Mouse (Mus musculus) stomach, embryonic 15.5 days (tissue): ENCODE measurements around the gene Tnn. TPM values are rescaled to one million over a fixed set of nuclear protein-coding genes. Genes with fewer than 3 reads are reported as not detected.

Experiments
- ATAC-seq: fragments of 200-750 bp; cut with Nextera tagmentation; 2 replicates; pipeline ENCODE4 v1.8.0; 2017; ENCODE audit warnings: low read depth, moderate number of reproducible peaks, moderate TSS enrichment; ENCODE audit not compliant: insufficient read depth, low FRiP score
- H3K27ac ChIP-seq: fragments of 300-500 bp; sonication (generic); 2 replicates; pipeline ENCODE4 v1.5.1; 2015; ENCODE audit warnings: mild to moderate bottlenecking, inconsistent platforms
- H3K27me3 ChIP-seq: fragments of 300-500 bp; sonication (generic); replicated peaks from 2 replicates; pipeline ENCODE4 v1.6.1; 2015; ENCODE audit warnings: inconsistent platforms
- H3K36me3 ChIP-seq: fragments of 300-500 bp; sonication (generic); 2 replicates; pipeline ENCODE4 v1.6.1; 2015; ENCODE audit warnings: inconsistent platforms
- H3K4me1 ChIP-seq: fragments of 300-500 bp; sonication (generic); 2 replicates; pipeline ENCODE4 v1.6.1; 2015; ENCODE audit warnings: inconsistent platforms
- H3K4me2 ChIP-seq: fragments of 300-500 bp; sonication (generic); 2 replicates; pipeline ENCODE4 v1.6.1; 2015; ENCODE audit warnings: mild to moderate bottlenecking, inconsistent platforms
- H3K4me3 ChIP-seq: fragments of 300-500 bp; sonication (generic); replicated peaks from 2 replicates; pipeline ENCODE4 v1.5.1; 2015; ENCODE audit warnings: inconsistent platforms
- H3K9ac ChIP-seq: fragments of 300-500 bp; sonication (generic); 2 replicates; pipeline ENCODE4 v1.6.1; 2015; ENCODE audit warnings: inconsistent platforms
- H3K9me3 ChIP-seq: fragments of 300-500 bp; sonication (generic); 2 replicates; pipeline ENCODE4 v1.6.1; 2016; ENCODE audit warnings: inconsistent platforms
- WGBS: fragments of 180-500 bp; shearing (Covaris S2); methylation state at CpG from one replicate; pipeline ENCODE4 v1.1.7; 2015; 5-methylcytosine and 5-hydroxymethylcytosine counted together
- polyA plus RNA-seq: library from polyadenylated mRNA; unstranded; fragments of >200 nt; fragmentation: Nextera tagmentation; extraction: Ambion mirVana; gene quantifications from 2 replicates; pipeline ENCODE4 v1.2.1, GENCODE M21; 2015

The Tnn gene
- polyA plus RNA-seq, 1 experiment from 2014 or later, result 11.6 TPM

DNA sequence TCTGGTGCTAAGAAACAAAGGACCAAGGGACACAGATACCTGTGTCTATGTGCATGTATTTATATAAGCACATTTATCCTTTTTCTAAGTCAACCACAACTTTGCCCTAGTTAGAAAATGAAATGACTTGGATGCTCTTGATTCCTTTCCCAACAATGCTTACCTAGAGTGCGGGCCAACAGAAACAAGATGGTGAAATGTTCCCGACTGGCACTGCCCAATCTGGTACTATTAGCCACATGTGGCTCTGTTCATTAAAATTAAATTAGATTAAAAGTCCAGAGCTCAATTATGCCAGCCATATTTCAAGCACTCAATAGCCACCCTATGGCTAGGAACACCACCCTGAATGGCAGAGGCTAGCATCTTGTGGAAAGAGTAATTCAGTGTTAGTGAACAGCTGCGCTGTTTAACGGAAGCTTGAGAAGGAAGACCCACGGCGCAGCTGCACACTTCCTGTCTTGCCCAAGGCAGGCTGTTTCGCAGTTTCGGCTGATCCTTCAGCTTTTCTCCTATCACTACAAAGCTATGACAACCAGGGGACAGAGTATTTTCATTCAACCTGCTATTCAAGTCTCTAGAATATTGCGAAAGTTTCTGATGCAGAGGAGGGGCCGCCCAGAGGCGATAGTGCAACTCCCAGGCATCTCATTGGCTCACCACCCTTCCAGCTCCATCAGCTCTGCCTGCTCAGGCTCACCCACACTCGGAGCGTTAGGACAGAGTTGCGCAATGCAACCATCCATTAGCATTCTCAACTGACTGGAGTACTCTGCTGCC lies 74.3 kb downstream of the Tnn start:
- no peaks in the 10 kb centered on the region for H3K9me3 ChIP-seq
- no peak overlapping the region for H3K4me2 ChIP-seq
- ATAC-seq, result peak; percentile 88
- H3K27ac ChIP-seq, result peak overlapping the region; percentile 11; the same call in 1 of the 2 replicates
- H3K9ac ChIP-seq, result no peak overlapping the region
- 54% methylated on average over 14 of the region's 14 CpGs for WGBS
- H3K4me3 ChIP-seq, result no peak overlapping the region
- H3K27me3 ChIP-seq, result no peaks in the 10 kb centered on the region
- no peaks in the 10 kb centered on the region for H3K4me1 ChIP-seq
- H3K36me3 ChIP-seq, result no peaks in the 10 kb centered on the region

DNA sequence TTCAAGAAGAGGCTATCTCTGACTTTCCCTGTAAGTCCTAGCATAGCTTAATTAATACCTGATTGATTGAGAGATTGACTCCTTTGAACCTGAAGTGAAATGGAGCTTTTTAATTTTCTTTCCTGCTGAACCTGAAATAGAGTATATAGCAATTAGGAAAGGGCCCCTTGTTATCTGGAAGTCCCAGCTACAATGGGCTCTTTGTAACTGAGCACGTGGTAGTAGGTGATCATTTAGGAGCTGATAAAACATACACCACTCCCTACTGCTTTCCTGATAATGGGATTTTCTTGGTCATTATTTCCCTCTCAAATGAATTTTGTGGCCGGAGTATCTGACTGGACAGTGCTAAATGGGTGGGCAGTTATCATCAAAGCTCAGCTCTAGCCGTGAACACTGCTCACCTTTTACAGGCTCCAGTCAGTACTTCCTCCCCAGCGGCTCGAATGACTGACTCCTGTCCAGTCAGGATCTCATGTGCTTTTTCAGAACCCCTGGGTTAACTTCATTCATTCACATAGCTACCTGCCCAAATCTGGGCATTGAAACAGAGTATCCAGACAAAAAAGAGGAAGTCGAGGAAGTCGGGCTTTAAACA lies 88.7 kb downstream of the Tnn start:
- H3K36me3 ChIP-seq, result no peaks in the 10 kb centered on the region
- no peak overlapping the region for H3K4me3 ChIP-seq
- no peak overlapping the region for H3K9ac ChIP-seq
- ATAC-seq, result peak; percentile 62; the same call in 1 of the 2 replicates
- H3K4me2 ChIP-seq, result no peak overlapping the region
- no peak overlapping the region for H3K27ac ChIP-seq
- WGBS, result 74% methylated on average over 7 of the region's 7 CpGs
- H3K4me1 ChIP-seq, result no peaks in the 10 kb centered on the region
- H3K9me3 ChIP-seq, result no peaks in the 10 kb centered on the region
- no peaks in the 10 kb centered on the region for H3K27me3 ChIP-seq

DNA sequence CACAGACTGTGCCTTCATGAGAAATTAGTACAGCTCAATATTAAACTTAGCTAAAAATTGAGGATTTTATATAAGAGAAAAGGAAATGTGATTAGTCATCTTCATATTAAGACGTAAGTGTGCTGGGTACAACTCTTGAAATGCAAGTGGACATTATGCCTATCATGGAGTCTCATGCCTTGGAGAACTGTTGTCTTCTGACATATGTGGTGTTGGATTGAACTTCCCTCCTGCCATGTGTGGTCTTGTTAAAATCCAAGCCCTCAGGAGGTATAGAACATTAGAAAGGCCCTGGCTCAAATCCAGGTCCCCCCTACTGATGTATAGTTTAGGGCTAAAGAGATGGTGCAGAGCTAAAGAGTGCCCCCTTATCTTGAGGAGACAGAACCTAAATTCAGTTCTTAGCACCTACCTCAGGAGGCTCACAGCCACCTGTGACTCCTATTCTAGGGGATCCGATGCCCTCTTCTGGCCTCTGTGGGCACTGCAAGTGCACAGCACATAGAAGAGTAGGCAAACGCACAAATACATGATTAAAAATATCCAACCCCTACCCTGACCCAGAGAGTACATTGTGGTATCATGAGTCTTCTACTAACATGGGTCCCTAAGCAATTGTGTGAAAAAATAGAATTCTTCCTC lies 91.5 kb downstream of the Tnn start:
- no peak overlapping the region for H3K27ac ChIP-seq
- H3K4me3 ChIP-seq, result no peak overlapping the region
- H3K36me3 ChIP-seq, result no peaks in the 10 kb centered on the region
- no peak for ATAC-seq
- no peaks in the 10 kb centered on the region for H3K27me3 ChIP-seq
- WGBS, result 53% methylated on average over 3 of the region's 3 CpGs
- H3K4me1 ChIP-seq, result no peaks in the 10 kb centered on the region
- no peaks in the 10 kb centered on the region for H3K9me3 ChIP-seq
- H3K9ac ChIP-seq, result no peak overlapping the region
- H3K4me2 ChIP-seq, result no peak overlapping the region

DNA sequence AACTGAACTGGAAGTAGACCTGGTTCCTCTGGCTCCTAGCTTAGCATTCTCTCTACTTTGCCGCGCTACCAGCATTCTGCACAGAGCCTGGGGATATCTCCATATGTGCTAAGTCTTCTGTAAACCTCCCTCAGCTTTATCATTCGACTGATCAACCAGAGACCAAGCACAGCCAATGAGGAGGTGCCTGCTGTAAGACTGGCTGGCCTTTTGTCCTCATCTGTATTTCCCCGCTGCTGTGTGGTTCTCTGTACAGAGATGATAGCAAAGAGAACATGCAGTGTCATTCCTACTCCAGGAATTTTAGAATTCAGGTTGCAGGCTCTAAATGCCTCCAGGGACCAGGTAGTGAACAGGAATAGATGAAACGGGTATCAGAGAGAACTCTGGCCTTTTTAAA lies 92.1 kb downstream of the Tnn start:
- Histone ChIP-seq H3K9me3 (no peaks in the 10 kb centered on the region), H3K4me2 (no peak overlapping the region), H3K9ac (no peak overlapping the region), H3K4me3 (no peak overlapping the region), H3K27ac (no peak overlapping the region), H3K27me3 (no peaks in the 10 kb centered on the region), H3K4me1 (no peaks in the 10 kb centered on the region), H3K36me3 (no peaks in the 10 kb centered on the region)
- peak; percentile 92 for ATAC-seq
- 76% methylated on average over 5 of the region's 5 CpGs for WGBS

DNA sequence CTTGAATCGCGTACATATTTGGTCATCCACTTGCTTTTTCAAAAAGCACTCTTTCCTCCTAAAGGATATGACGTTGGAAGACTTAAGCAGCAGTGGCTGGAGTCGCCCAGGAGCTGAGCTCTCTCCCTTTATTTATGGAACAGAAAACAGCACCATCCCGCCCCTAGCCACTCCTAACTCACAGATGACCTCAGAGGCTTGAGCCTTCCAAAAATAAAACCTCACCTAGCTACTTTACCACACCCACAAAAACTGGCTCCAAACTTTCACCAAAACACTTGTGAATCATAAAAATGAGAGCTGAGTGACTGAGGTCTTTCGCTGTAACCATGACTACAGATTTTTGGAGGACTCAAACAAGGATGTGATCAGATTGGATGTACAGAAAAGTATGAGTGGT lies 92.8 kb downstream of the Tnn start:
- Histone ChIP-seq H3K36me3 (no peaks in the 10 kb centered on the region), H3K27me3 (no peaks in the 10 kb centered on the region), H3K9me3 (no peaks in the 10 kb centered on the region), H3K4me2 (no peak overlapping the region), H3K4me3 (no peak overlapping the region), H3K4me1 (no peaks in the 10 kb centered on the region), H3K9ac (no peak overlapping the region), H3K27ac (no peak overlapping the region)
- ATAC-seq, result no peak
- 53% methylated on average over 6 of the region's 6 CpGs for WGBS

DNA sequence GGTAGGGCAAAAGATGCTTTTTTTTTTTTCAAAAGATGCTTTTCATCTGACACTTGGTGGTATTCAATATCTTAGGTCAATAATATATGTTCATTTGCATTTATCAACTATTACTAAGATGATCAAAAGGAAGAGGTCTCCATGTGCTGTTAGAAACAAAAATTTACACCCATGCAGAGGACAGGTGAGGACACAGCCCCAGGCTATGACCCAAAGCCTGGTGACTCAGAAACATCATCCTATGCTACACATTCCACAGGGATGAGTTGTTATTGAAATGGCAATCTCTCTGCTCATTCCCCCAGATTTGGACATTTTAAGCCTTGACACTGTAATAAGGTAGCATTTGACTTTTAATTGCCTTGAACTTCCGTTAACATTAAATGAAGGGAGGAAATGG lies 93.5 kb downstream of the Tnn start:
- H3K9me3 ChIP-seq, result no peaks in the 10 kb centered on the region
- no peaks in the 10 kb centered on the region for H3K36me3 ChIP-seq
- H3K4me1 ChIP-seq, result no peaks in the 10 kb centered on the region
- no peaks in the 10 kb centered on the region for H3K27me3 ChIP-seq
- no peak overlapping the region for H3K27ac ChIP-seq
- H3K4me2 ChIP-seq, result no peak overlapping the region
- no peak overlapping the region for H3K9ac ChIP-seq
- whole genome bisulfite sequencing, result 61% methylated on average over 1 of the region's 1 CpGs
- ATAC-seq, result no peak
- H3K4me3 ChIP-seq, result no peak overlapping the region

DNA sequence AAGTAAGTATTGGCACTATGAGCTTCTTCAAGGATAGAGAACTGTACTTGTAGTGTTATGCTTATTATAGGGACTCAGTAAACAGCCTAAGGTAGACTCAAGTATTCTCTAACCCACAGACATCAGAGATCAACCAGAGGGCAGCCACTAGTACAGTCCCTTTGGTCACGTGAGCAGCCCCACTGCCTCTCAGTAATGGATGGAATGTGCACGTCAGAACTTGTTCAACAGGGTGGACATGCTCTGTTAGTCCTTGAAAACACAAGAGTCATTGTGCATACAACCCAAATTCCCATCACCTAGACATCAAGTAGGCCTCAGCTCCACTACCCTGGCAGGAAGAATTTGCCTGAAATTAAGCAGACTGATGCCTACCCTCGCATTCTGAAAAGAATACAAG lies 95.7 kb downstream of the Tnn start:
- H3K4me3 ChIP-seq, result no peak overlapping the region
- WGBS, result 55% methylated on average over 3 of the region's 3 CpGs
- no peaks in the 10 kb centered on the region for H3K9me3 ChIP-seq
- ATAC-seq, result no peak
- H3K27ac ChIP-seq, result no peak overlapping the region
- no peaks in the 10 kb centered on the region for H3K4me1 ChIP-seq
- H3K36me3 ChIP-seq, result no peaks in the 10 kb centered on the region
- no peaks in the 10 kb centered on the region for H3K27me3 ChIP-seq
- no peak overlapping the region for H3K9ac ChIP-seq
- H3K4me2 ChIP-seq, result no peak overlapping the region

DNA sequence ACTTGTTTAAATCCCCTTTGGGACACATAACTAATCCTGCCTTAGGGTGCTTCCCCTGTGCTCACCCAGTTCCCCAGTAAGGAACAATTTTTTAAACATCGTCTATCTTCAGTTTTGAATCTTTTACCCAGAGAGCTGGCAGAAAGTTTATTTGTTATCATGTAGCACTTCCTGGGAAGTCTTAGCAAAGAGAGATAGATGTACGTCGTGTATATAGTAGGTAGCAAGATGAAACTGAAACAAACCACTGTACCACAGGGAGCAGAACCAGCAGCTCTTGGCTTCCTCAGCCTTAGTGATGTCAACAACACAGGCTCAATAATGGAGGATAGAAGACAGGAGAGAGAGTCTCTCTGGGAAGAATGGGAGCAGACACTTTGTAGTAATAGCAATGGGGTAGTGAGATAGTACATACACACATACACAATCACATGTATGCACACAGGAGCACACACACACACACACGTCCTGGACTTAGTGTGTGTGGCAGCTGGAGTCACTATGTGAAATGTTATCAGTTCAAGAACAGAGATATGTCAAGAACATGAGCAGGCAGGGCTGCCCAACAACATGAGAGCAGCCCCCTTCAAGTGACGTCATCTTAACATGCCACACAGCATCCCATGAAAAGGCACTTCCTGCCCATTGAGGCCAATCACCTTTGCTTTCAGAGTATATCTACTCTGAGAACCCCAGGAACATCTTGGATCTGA lies 98.9 kb downstream of the Tnn start:
- H3K4me2 ChIP-seq, result no peak overlapping the region
- no peak overlapping the region for H3K9ac ChIP-seq
- H3K27me3 ChIP-seq, result no peaks in the 10 kb centered on the region
- 70% methylated on average over 5 of the region's 5 CpGs for WGBS
- no peak for ATAC-seq
- H3K4me3 ChIP-seq, result no peak overlapping the region
- H3K27ac ChIP-seq, result no peak overlapping the region
- no peaks in the 10 kb centered on the region for H3K4me1 ChIP-seq
- no peaks in the 10 kb centered on the region for H3K9me3 ChIP-seq
- H3K36me3 ChIP-seq, result no peaks in the 10 kb centered on the region

DNA sequence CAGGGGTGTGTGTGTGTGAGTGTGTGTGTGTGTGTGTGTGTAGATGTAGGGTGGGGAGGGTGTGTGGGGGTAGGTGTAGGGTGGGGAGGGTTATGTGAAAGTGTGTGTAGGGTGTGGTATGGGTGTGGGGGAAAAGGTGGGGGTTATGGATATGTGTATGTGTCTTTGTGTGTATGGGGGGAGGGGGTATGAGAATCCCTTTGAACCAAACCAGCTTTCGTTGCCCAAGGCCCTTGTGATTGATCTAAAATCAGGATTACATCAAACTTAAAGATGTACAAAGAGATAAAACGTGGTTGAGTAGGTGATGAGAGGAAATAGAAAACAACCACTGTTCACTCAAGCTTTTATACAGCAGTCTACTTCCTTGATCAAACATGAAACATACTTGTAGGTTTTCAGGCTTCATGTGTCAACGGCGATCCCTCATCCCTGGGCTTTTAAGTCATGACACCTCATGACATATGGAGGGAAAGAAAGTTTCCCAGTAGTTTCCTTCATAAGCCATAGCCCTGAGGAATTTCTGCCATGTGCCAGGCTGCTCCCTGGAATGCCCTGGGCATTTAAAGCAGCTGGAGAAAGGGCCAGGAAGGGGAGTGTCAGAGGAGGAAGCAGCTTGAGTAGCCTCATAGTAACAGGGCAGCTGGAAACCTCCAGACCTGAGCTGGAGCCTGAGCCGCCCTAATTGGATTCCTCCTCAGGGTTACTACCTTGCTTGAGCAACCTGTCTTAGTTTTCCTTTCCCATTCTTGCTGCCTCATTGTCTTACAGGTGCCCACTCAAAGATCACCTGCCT lies 99.7 kb downstream of the Tnn start:
- ATAC-seq, result no peak
- Histone ChIP-seq H3K9ac (no peak overlapping the region), H3K27ac (no peak overlapping the region), H3K4me3 (no peak overlapping the region), H3K4me1 (no peaks in the 10 kb centered on the region), H3K36me3 (no peaks in the 10 kb centered on the region), H3K27me3 (no peaks in the 10 kb centered on the region), H3K9me3 (no peaks in the 10 kb centered on the region), H3K4me2 (no peak overlapping the region)
- 64% methylated on average over 5 of the region's 5 CpGs for WGBS

DNA sequence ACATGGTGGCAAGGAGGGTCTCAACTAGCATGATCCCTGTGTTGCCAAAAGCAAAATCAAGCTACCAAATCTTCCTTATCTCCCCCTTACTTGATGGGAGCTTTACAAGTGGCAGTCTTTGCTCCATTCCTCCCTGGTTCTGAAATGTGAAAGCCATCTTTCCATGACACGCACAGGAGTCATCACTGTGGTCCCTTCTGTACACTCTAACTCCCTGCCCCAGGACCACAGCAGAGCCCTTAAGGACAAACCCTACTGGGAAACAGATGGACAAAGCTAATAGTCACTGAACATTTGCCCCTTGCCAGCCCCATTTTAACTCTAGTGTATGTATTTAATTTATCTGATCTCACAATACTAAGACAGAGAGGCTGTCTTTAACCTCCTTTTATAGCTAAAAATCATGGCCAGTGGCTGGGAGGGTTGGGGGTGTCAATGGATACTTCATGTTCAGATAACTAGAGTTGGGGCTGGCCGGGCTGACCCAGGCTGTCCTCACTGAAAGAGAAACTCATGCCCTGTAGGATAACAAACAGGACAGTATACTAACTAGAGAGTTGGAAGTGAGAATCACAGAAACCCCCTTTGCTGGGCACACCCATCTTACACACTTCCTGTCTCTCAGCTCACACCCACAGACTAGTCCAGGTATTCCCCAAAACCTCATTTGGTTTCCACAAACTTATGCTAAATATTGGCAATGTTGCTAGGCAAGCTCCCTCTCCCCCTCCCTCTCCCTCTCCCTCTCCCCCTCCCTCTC lies 100.6 kb downstream of the Tnn start:
- no peak overlapping the region for H3K4me3 ChIP-seq
- no peaks in the 10 kb centered on the region for H3K36me3 ChIP-seq
- 86% methylated on average over 2 of the region's 2 CpGs for WGBS
- H3K9ac ChIP-seq, result no peak overlapping the region
- H3K27me3 ChIP-seq, result no peaks in the 10 kb centered on the region
- ATAC-seq, result no peak
- H3K27ac ChIP-seq, result no peak overlapping the region
- no peaks in the 10 kb centered on the region for H3K9me3 ChIP-seq
- no peaks in the 10 kb centered on the region for H3K4me1 ChIP-seq
- H3K4me2 ChIP-seq, result no peak overlapping the region

DNA sequence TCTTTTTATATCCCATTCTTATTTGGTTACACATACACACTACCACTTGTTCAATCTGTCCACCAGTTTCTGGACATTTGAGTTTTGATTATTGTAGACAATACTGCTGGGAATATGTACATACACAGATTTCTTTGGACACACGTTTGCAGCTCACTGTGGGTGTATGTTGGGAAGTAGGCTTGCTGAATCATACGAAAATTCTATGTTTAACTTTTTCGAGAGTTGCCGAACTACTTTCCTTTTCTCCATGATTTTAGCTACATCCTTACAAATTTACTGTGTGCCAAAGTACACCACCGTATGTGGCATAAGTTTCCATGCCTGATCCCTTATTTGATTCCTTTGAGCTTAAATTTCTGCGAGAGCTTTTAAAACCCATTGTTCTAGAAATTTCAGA lies 102.5 kb downstream of the Tnn start:
- WGBS, result 86% methylated on average over 6 of the region's 6 CpGs
- no peak overlapping the region for H3K4me3 ChIP-seq
- no peak overlapping the region for H3K4me2 ChIP-seq
- H3K9me3 ChIP-seq, result no peaks in the 10 kb centered on the region
- H3K9ac ChIP-seq, result no peak overlapping the region
- H3K27me3 ChIP-seq, result no peaks in the 10 kb centered on the region
- no peak for ATAC-seq
- H3K4me1 ChIP-seq, result no peaks in the 10 kb centered on the region
- no peak overlapping the region for H3K27ac ChIP-seq
- H3K36me3 ChIP-seq, result no peaks in the 10 kb centered on the region
